Mouse (Mus musculus): ENCODE data around the gene Synj2bp. TPM values are rescaled to one million over a fixed set of nuclear protein-coding genes. Genes with fewer than 3 reads are reported as not detected.
"Not testable (repeated sequence)": the region's sequence is repeated elsewhere in the genome, so short reads cannot be mapped to it uniquely, and the experiment has no call there.

The Synj2bp gene
- 35.7 and 36.5 TPM in 2 replicates for polyA plus RNA-seq (2014; fragmentation: Nextera tagmentation; extraction: Ambion mirVana)

DNA sequence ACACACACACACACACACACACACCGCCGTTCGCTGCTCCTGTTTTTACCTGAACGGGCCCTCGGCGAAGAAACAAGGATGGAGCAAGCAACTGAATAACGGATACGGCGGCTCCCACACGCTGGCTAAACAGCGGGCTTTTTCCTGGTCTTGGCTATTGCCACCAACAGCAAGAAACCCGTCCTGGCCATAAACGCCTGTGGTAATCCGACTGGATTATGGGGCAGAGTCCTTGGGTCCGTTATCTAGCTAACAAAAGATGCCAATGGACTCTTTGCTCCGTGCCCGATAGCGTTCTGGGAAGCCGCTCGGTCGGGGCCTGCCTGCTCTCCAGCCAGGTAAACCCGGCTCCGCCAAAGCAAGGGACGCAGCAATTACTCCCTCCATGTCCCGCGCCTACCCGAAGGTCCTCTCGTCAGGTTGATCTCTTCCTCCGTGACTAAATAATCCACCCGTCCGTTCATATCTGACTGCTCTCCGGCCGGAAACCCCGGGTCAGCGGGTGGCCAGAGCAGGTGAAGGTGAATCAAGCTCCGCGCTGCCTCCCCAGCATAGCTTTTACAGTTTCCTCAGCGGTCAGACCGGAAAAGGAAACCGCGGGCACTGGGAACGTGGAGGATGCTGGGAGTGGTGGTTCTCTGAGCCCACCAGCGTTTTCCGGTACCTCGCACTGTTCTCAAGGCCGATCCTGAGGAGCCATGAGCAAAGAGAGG is at the start of gene Synj2bp, which contains the start of gene Gm20498:
Synj2bp (minus strand) TSS at position 596 of the 713 bp plus-strand sequence.
Gm20498 (minus strand) TSS at position 590 of the 713 bp plus-strand sequence.
- peak; percentile 92 for ATAC-seq (ENCODE audit: low FRiP score)
- no peaks in the 10 kb centered on the region for H3K36me3 ChIP-seq (ENCODE audit: control insufficient read depth, insufficient read depth, low read length)

DNA sequence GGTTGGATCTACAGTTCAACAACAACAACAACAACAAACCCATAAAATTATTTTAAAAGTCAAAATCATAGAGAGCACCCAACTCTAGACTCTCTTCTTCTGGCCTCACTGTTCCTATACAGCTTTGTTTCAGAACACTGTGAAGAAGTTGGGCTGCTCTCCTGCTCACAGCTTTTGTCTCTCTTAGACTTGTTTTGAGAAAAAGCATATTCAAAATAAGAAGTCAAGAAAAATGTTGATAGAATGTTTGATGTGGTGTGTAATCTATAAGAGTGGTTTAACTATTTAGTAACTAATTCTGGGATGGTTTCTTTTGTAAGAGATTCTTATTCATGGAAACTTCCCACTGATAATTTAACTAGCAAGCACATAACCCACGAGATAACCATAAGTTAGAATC is 35.7 kb upstream of the Synj2bp start, which contains the start of gene Adam21:
Adam21 (minus strand) TSS at position 101 of the 400 bp plus-strand sequence.
- 89% methylated on average over 1 of the region's 1 CpGs for WGBS

More for the DNA sequence above, at the start of gene Synj2bp, which contains the start of gene Gm20498:
- Histone ChIP-seq H3K4me1 (ENCODE audit: control insufficient read depth, insufficient read depth, low read length) (peaks cover 4% of the 10 kb centered on the region), H3K4me2 (peak within 1 kb of the TSS; percentile 60), H3K27ac (ENCODE audit: low read depth, low read length) (peak within 1 kb of the TSS; percentile 20; the same call in 1 of the 2 replicates), H3K4me3 (ENCODE audit: low read depth, low read length) (peak within 1 kb of the TSS; percentile 78), H3K27me3 (ENCODE audit: control insufficient read depth, insufficient read depth, low read length) (no peaks in the 10 kb centered on the region), H3K9ac (ENCODE audit: low read length) (peak within 1 kb of the TSS; percentile 78), H3K9me3 (ENCODE audit: control insufficient read depth, low read length) (no peaks in the 10 kb centered on the region)
- WGBS, result under 1% methylated on average over 46 of the region's 46 CpGs
- peak; percentile 98 for DNase-seq (ENCODE audit: low spot score, missing footprints)

DNA sequence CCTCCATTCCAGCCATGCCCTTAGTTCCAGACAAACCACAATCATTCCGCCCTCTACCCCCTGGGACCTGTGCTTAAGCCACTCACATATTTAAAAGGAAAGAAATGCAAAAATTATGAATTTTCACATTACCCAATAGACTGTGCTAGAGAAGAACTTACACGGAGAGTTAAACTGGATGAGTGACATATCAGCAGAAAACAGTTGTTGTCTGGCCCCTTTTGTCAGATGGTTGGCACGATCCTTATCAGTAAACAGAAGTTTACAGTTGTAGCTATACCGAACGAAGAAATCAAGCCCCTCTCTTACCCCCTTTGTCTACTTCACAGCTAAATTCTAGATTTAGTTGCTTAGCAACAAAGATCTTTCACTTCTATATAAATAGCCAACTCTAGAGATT is 35.2 kb upstream of the Synj2bp start:
- WGBS, result 87% methylated on average over 5 of the region's 5 CpGs
- Histone ChIP-seq H3K27me3 (ENCODE audit: control insufficient read depth, insufficient read depth, low read length) (no peaks in the 10 kb centered on the region), H3K36me3 (ENCODE audit: control insufficient read depth, insufficient read depth, low read length) (no peaks in the 10 kb centered on the region), H3K9ac (ENCODE audit: low read length) (no peak overlapping the region), H3K9me3 (ENCODE audit: control insufficient read depth, low read length) (no peaks in the 10 kb centered on the region), H3K4me3 (ENCODE audit: low read depth, low read length) (no peak overlapping the region), H3K27ac (ENCODE audit: low read depth, low read length) (no peak overlapping the region), H3K4me2 (no peak overlapping the region), H3K4me1 (ENCODE audit: control insufficient read depth, insufficient read depth, low read length) (no peaks in the 10 kb centered on the region)
- DNase-seq (ENCODE audit: low spot score, missing footprints) (no peak), ATAC-seq (ENCODE audit: low FRiP score) (no peak)

More for the DNA sequence above, 35.7 kb upstream of the Synj2bp start, which contains the start of gene Adam21:
- H3K4me3 ChIP-seq (ENCODE audit: low read depth, low read length), result no peak within 1 kb of the TSS
- no peak within 1 kb of the TSS for H3K4me2 ChIP-seq
- H3K9ac ChIP-seq (ENCODE audit: low read length), result no peak within 1 kb of the TSS
- H3K27me3 ChIP-seq (ENCODE audit: control insufficient read depth, insufficient read depth, low read length), result no peaks in the 10 kb centered on the region
- ATAC-seq (ENCODE audit: low FRiP score) (no peak), DNase-seq (ENCODE audit: low spot score, missing footprints) (no peak)
- no peaks in the 10 kb centered on the region for H3K36me3 ChIP-seq (ENCODE audit: control insufficient read depth, insufficient read depth, low read length)
- H3K4me1 ChIP-seq (ENCODE audit: control insufficient read depth, insufficient read depth, low read length), result no peaks in the 10 kb centered on the region
- H3K27ac ChIP-seq (ENCODE audit: low read depth, low read length), result no peak within 1 kb of the TSS
- H3K9me3 ChIP-seq (ENCODE audit: control insufficient read depth, low read length), result no peaks in the 10 kb centered on the region

DNA sequence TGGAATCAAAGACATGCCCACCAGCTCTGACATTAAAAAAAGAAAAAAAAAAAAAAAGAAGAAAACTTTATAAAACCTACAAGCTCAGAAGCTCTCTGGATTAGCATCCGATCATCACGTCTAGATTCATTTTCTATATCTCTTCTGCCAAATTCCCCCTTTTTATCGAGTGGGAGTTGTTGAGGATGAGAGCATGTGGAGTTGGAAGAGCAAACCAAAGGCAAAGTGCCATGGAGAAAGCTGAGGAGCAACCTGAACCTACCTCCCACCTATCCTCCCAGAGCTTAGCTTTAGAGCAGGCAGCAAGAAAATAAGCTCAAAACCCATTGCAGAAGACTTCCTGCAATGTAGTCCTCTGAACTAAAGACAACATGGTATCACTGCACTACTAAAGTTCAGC is 31.5 kb upstream of the Synj2bp start:
- ATAC-seq (ENCODE audit: low FRiP score) (no peak), DNase-seq (ENCODE audit: low spot score, missing footprints) (no peak)
- Histone ChIP-seq H3K9ac (ENCODE audit: low read length) (no peak overlapping the region), H3K36me3 (ENCODE audit: control insufficient read depth, insufficient read depth, low read length) (no peaks in the 10 kb centered on the region), H3K4me3 (ENCODE audit: low read depth, low read length) (no peak overlapping the region), H3K27ac (ENCODE audit: low read depth, low read length) (no peak overlapping the region), H3K4me1 (ENCODE audit: control insufficient read depth, insufficient read depth, low read length) (no peaks in the 10 kb centered on the region), H3K9me3 (ENCODE audit: control insufficient read depth, low read length) (no peaks in the 10 kb centered on the region), H3K4me2 (no peak overlapping the region), H3K27me3 (ENCODE audit: control insufficient read depth, insufficient read depth, low read length) (no peaks in the 10 kb centered on the region)
- 90% methylated on average over 3 of the region's 3 CpGs for WGBS

DNA sequence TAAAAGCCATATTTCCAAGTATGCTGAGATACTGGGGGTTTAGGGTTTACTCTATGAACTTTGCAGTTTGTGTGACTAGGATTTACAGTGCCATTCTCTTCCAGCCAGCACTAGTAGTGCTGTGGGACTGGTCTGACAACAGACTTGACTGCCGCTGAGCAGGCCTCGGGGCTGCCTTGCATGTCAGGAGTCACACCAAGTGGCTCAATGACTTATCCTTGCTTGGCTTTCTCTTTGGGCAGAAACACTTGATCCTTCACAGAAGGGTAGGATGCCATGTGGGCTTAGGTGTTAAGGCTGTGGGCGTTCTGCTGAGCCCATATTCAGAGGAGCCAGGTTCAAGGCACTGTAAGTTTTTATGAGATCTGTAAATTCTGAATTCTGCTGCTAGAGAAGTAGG is 16.6 kb upstream of the Synj2bp start:
- no peak overlapping the region for H3K4me3 ChIP-seq (ENCODE audit: low read depth, low read length)
- DNase-seq (ENCODE audit: low spot score, missing footprints) (no peak), ATAC-seq (ENCODE audit: low FRiP score) (no peak)
- H3K27me3 ChIP-seq (ENCODE audit: control insufficient read depth, insufficient read depth, low read length), result no peaks in the 10 kb centered on the region
- no peaks in the 10 kb centered on the region for H3K9me3 ChIP-seq (ENCODE audit: control insufficient read depth, low read length)
- no peak overlapping the region for H3K27ac ChIP-seq (ENCODE audit: low read depth, low read length)
- no peaks in the 10 kb centered on the region for H3K4me1 ChIP-seq (ENCODE audit: control insufficient read depth, insufficient read depth, low read length)
- H3K9ac ChIP-seq (ENCODE audit: low read length), result no peak overlapping the region
- no peaks in the 10 kb centered on the region for H3K36me3 ChIP-seq (ENCODE audit: control insufficient read depth, insufficient read depth, low read length)
- WGBS, result 92% methylated on average over 3 of the region's 3 CpGs
- no peak overlapping the region for H3K4me2 ChIP-seq

DNA sequence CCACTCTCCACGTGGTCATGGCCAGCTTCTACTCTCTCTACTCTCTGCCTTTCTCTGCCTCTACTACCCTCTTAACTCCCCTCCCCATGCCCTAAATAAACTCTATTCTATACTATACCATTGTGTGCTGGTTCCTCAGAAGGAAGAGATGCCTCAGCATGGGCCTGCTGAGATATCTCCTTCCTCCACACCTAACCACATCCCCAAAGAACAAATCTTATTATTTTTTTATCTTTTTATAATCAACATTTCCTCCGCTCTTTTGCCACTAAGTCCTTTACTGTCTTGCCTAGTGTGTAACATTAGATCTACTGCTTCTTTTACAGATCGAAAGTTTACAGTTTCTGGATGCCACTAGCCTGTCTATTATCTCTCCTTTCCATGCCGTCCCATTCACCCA is 14.5 kb upstream of the Synj2bp start:
- Histone ChIP-seq H3K27ac (ENCODE audit: low read depth, low read length) (no peak overlapping the region), H3K9ac (ENCODE audit: low read length) (no peak overlapping the region), H3K36me3 (ENCODE audit: control insufficient read depth, insufficient read depth, low read length) (no peaks in the 10 kb centered on the region), H3K4me1 (ENCODE audit: control insufficient read depth, insufficient read depth, low read length) (no peaks in the 10 kb centered on the region), H3K27me3 (ENCODE audit: control insufficient read depth, insufficient read depth, low read length) (no peaks in the 10 kb centered on the region), H3K4me3 (ENCODE audit: low read depth, low read length) (no peak overlapping the region), H3K9me3 (ENCODE audit: control insufficient read depth, low read length) (no peaks in the 10 kb centered on the region), H3K4me2 (no peak overlapping the region)
- 78% methylated on average over 4 of the region's 4 CpGs for WGBS
- ATAC-seq (ENCODE audit: low FRiP score) (no peak), DNase-seq (ENCODE audit: low spot score, missing footprints) (no peak)

DNA sequence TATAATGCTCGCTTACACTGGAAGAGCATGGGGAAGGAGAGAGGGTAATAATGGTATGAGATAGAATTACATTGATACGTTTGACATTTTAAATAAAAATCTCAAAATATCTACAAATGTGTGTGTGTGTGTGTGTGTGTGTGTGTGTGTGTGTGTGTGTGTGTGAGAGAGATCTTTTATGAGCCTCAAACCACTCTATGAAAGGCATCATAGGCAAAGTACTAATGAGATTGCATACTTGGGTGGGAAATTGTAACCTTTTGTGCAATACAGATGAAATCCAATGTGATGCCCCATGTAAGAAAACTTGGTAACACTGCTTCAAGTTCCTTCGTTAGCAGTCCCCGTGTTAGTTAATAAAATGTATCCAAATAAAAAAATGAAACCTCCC is 313 bp upstream of the Synj2bp start:
- ATAC-seq (ENCODE audit: low FRiP score) (peak; percentile 63; the same call in 1 of the 2 replicates), DNase-seq (ENCODE audit: low spot score, missing footprints) (peak; percentile 91)
- 40% methylated on average over 4 of the region's 4 CpGs for WGBS

DNA sequence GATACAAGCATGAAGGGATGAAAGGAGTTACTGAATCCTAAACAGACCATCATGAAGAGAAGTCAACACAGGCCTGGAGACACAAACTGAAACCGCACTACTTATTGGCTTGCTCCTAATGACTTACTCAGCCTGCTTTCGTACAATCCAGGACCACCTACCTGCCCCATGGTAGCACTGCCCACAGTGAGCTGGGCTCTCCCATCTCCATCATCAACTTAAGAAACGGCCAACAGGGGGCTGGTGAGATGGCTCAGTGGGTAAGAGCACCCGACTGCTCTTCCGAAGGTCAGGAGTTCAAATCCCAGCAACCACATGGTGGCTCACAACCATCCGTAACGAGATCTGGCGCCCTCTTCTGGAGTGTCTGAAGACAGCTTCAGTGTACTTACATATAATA is 2.1 kb downstream of the Synj2bp start:
- DNase-seq (ENCODE audit: low spot score, missing footprints); H3K9me3 ChIP-seq (ENCODE audit: control insufficient read depth, low read length): not testable (repeated sequence)

More for the DNA sequence above, 313 bp upstream of the Synj2bp start:
- Histone ChIP-seq H3K4me2 (peak overlapping the region; percentile 60), H3K27me3 (ENCODE audit: control insufficient read depth, insufficient read depth, low read length) (no peaks in the 10 kb centered on the region), H3K4me3 (ENCODE audit: low read depth, low read length) (peak overlapping the region; percentile 78), H3K36me3 (ENCODE audit: control insufficient read depth, insufficient read depth, low read length) (no peaks in the 10 kb centered on the region), H3K9me3 (ENCODE audit: control insufficient read depth, low read length) (no peaks in the 10 kb centered on the region), H3K4me1 (ENCODE audit: control insufficient read depth, insufficient read depth, low read length) (peaks cover 4% of the 10 kb centered on the region), H3K9ac (ENCODE audit: low read length) (peak overlapping the region; percentile 78), H3K27ac (ENCODE audit: low read depth, low read length) (no peak overlapping the region)

DNA sequence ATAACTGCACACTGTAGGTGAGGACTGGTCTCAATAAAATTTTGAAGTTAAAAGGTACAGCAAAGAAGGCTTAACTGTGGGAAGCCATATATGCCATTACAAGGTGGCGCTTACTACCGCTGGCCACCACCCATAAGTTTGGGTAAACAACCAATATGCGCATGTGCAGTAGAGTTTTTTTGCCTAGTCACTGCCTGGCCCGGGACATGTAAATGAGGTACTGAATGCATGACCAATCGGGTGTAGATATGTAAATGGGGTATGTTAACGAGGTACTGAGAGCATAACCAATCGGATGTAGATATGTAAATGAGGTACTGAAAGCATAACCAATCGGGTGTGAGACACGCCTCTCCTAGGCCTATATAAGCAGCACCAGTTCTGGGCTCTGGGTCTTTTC is 35.8 kb downstream of the Synj2bp start:
- H3K4me2 ChIP-seq; H3K27me3 ChIP-seq (ENCODE audit: control insufficient read depth, insufficient read depth, low read length); H3K4me3 ChIP-seq (ENCODE audit: low read depth, low read length); ATAC-seq (ENCODE audit: low FRiP score); H3K36me3 ChIP-seq (ENCODE audit: control insufficient read depth, insufficient read depth, low read length); H3K9me3 ChIP-seq (ENCODE audit: control insufficient read depth, low read length); DNase-seq (ENCODE audit: low spot score, missing footprints); H3K9ac ChIP-seq (ENCODE audit: low read length); H3K27ac ChIP-seq (ENCODE audit: low read depth, low read length); H3K4me1 ChIP-seq (ENCODE audit: control insufficient read depth, insufficient read depth, low read length): not testable (repeated sequence)
- 96% methylated on average over 9 of the region's 9 CpGs for WGBS

More for the DNA sequence above, 2.1 kb downstream of the Synj2bp start:
- not testable (repeated sequence) for H3K27me3 ChIP-seq (ENCODE audit: control insufficient read depth, insufficient read depth, low read length); H3K9ac ChIP-seq (ENCODE audit: low read length); H3K4me3 ChIP-seq (ENCODE audit: low read depth, low read length); H3K36me3 ChIP-seq (ENCODE audit: control insufficient read depth, insufficient read depth, low read length); ATAC-seq (ENCODE audit: low FRiP score); H3K4me1 ChIP-seq (ENCODE audit: control insufficient read depth, insufficient read depth, low read length); H3K27ac ChIP-seq (ENCODE audit: low read depth, low read length); H3K4me2 ChIP-seq
- WGBS, result 83% methylated on average over 5 of the region's 8 CpGs

Measured in midbrain, embryonic 11.5 days (tissue).